Mouse (Mus musculus) cerebellum, postnatal 25 days (tissue): ENCODE measurements around the gene Syt9.

Experiments
- DNase-seq, 2 experiments: peaks; one replicate each; pipeline ENCODE4 v3.0.0; 2021; ENCODE audit warnings: mixed read lengths in 2 of 2

Gene Syt9

GRCm38 (mm10) chr7:107547872-107548271 is 177.3 kb downstream of the Syt9 start:
- DNase-seq: no peak

- DNase-seq: no peak
These were observed 182.9 kb downstream of the Syt9 start for GRCm38 (mm10) chr7:107553461-107553860.

GRCm38 (mm10) chr7:107555906-107556305 is 185.4 kb downstream of the Syt9 start:
- peak; percentile 35 to 66 for DNase-seq

- DNase-seq: no peak
These were observed 190.1 kb downstream of the Syt9 start for GRCm38 (mm10) chr7:107560675-107561074.

- DNase-seq: no peak
These were observed 191.1 kb downstream of the Syt9 start for GRCm38 (mm10) chr7:107561584-107561983.

- DNase-seq: no peak
These were observed 193.2 kb downstream of the Syt9 start for GRCm38 (mm10) chr7:107563727-107564126.

GRCm38 (mm10) chr7:107567261-107567671 is 196.7 kb downstream of the Syt9 start, which contains the start of gene Olfml1:
TSS of gene Olfml1 (plus strand) at chr7:107567446.
- DNase-seq: no peak

GRCm38 (mm10) chr7:107567674-107568073 is 197.1 kb downstream of the Syt9 start:
- no peak for DNase-seq

- DNase-seq: peak; percentile 43 to 56
These were observed 198.4 kb downstream of the Syt9 start for GRCm38 (mm10) chr7:107568971-107569370.

GRCm38 (mm10) chr7:107573856-107574255 is 203.3 kb downstream of the Syt9 start:
- DNase-seq: no peak

GRCm38 (mm10) chr7:107574276-107574675 is 203.7 kb downstream of the Syt9 start:
- no peak for DNase-seq

- DNase-seq: no peak
These were observed 222.1 kb downstream of the Syt9 start for GRCm38 (mm10) chr7:107592641-107593040.

- DNase-seq: no peak
These were observed 223.4 kb downstream of the Syt9 start for GRCm38 (mm10) chr7:107593904-107594303.

GRCm38 (mm10) chr7:107594325-107594856 is 223.9 kb downstream of the Syt9 start:
- peak; percentile 46 to 66 for DNase-seq

- DNase-seq: peak; percentile 75 to 86
These were observed 224.4 kb downstream of the Syt9 start, which contains the start of gene Ppfibp2 for GRCm38 (mm10) chr7:107594857-107595402. TSS of gene Ppfibp2 (plus strand) at chr7:107595207.

GRCm38 (mm10) chr7:107595426-107595825 is 224.9 kb downstream of the Syt9 start:
- DNase-seq: no peak

- no peak for DNase-seq
These were observed 226.2 kb downstream of the Syt9 start for GRCm38 (mm10) chr7:107596753-107597152.

- DNase-seq: no peak
These were observed 227.4 kb downstream of the Syt9 start for GRCm38 (mm10) chr7:107597956-107598355.
